Mouse (Mus musculus) intestine, postnatal 0 days (tissue): Measurements from ENCODE around the gene Lrrk1. TPM values are rescaled to one million over a fixed set of nuclear protein-coding genes. Genes with fewer than 3 reads are reported as not detected.

ENCODE experiments used
- ATAC-seq: fragments of 200-750 bp; cut with Nextera tagmentation; 2 replicates; pipeline ENCODE4 v1.8.0; 2017; ENCODE audit warnings: mild to moderate bottlenecking, moderate TSS enrichment, moderate library complexity
- H3K27ac ChIP-seq: fragments of 300-500 bp; sonication (generic); 2 replicates; pipeline ENCODE4 v1.5.1; 2014; ENCODE audit warnings: mild to moderate bottlenecking, low read depth, low read length, moderate library complexity
- H3K27me3 ChIP-seq: fragments of 300-500 bp; sonication (generic); replicated peaks from 2 replicates; pipeline ENCODE4 v1.6.1; 2014; ENCODE audit warnings: low read length, mixed read lengths; ENCODE audit not compliant: control insufficient read depth, insufficient read depth
- H3K36me3 ChIP-seq: fragments of 300-500 bp; sonication (generic); 2 replicates; pipeline ENCODE4 v1.6.1; 2014; ENCODE audit warnings: mild to moderate bottlenecking, moderate library complexity; ENCODE audit not compliant: control insufficient read depth, insufficient read depth
- H3K4me1 ChIP-seq: fragments of 300-500 bp; sonication (generic); replicated peaks from 2 replicates; pipeline ENCODE4 v1.6.1; 2014; ENCODE audit warnings: antibody characterized with exemption, low read length, mixed read lengths; ENCODE audit not compliant: control insufficient read depth, insufficient read depth
- H3K4me2 ChIP-seq: fragments of 300-500 bp; sonication (generic); replicated peaks from 2 replicates; pipeline ENCODE4 v1.6.1; 2014; ENCODE audit warnings: low read depth, mild to moderate bottlenecking, moderate library complexity
- H3K4me3 ChIP-seq: fragments of 300-500 bp; sonication (generic); 2 replicates; pipeline ENCODE4 v1.5.1; 2014; ENCODE audit warnings: low read depth, low read length
- H3K9ac ChIP-seq: fragments of 300-500 bp; sonication (generic); 2 replicates; pipeline ENCODE4 v1.6.1; 2014; ENCODE audit warnings: mild to moderate bottlenecking, low read depth, low read length
- H3K9me3 ChIP-seq: fragments of 300-500 bp; sonication (generic); 2 replicates; pipeline ENCODE4 v1.6.1; 2016; ENCODE audit warnings: mixed run types; ENCODE audit not compliant: control insufficient read depth
- CTCF ChIP-seq: sonication (generic); IDR thresholded peaks from 2 replicates; pipeline ENCODE4 v1.5.1; 2016; ENCODE audit warnings: low read depth, mild to moderate bottlenecking, control low read depth, antibody characterized with exemption, moderate library complexity
- WGBS: fragments of 180-500 bp; shearing (Covaris S2); extraction: QIAGEN DNeasy Blood & Tissue Kit; methylation state at CpG from one replicate; pipeline ENCODE4 v1.1.7; 2014; 5-methylcytosine and 5-hydroxymethylcytosine counted together
- polyA plus RNA-seq: library from polyadenylated mRNA; unstranded; fragments of >200 nt; fragmentation: Nextera tagmentation; extraction: Ambion mirVana; gene quantifications from 2 replicates; pipeline ENCODE4 v1.2.1, GENCODE M21; 2015

The Lrrk1 gene
- polyA plus RNA-seq, 1 experiment from 2014 or later: 6.1 TPM

- Histone ChIP-seq H3K4me1 (no peaks in the 10 kb centered on the region), H3K9me3 (no peaks in the 10 kb centered on the region), H3K27me3 (no peaks in the 10 kb centered on the region), H3K9ac (no peak overlapping the region), H3K4me3 (no peak overlapping the region), H3K36me3 (no peaks in the 10 kb centered on the region), H3K27ac (no peak overlapping the region), H3K4me2 (no peak overlapping the region)
- no peak for TF ChIP-seq CTCF
- ATAC-seq: no peak
- 88% methylated on average over 5 of the region's 5 CpGs for WGBS
Observed at GRCm38 (mm10) chr7:66185370-66185769, 202.8 kb downstream of the Lrrk1 start.

GRCm38 (mm10) chr7:66184026-66184425 lies 204.1 kb downstream of the Lrrk1 start:
- H3K9ac ChIP-seq: no peak overlapping the region
- no peak overlapping the region for H3K4me2 ChIP-seq
- H3K27me3 ChIP-seq: no peaks in the 10 kb centered on the region
- no peaks in the 10 kb centered on the region for H3K4me1 ChIP-seq
- ATAC-seq: no peak
- H3K4me3 ChIP-seq: no peak overlapping the region
- no peak overlapping the region for H3K27ac ChIP-seq
- no peak for TF ChIP-seq CTCF
- no peaks in the 10 kb centered on the region for H3K9me3 ChIP-seq
- H3K36me3 ChIP-seq: no peaks in the 10 kb centered on the region
- 79% methylated on average over 4 of the region's 4 CpGs for WGBS

DNA sequence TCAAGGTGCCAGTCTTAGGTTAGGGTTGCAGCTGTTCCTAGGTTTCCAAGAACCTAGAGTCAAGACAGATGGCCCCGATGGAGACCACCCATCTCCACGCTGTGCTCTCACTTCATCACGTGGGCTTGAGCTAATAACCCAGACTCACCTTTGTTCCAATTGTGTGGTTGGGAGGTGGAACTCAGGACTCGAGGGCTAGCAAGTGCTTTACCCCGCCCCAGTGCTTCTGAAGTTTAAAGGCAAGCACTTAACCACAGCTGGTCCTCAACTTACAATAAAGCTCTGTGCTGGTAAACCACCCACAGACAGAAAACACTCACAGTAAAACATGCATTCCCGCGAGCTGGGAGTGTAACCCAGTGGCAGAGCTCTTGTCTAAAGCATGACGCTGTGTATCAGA lies 204.7 kb downstream of the Lrrk1 start:
- Histone ChIP-seq H3K9me3 (no peaks in the 10 kb centered on the region), H3K27ac (no peak overlapping the region), H3K36me3 (no peaks in the 10 kb centered on the region), H3K4me1 (no peaks in the 10 kb centered on the region), H3K9ac (no peak overlapping the region), H3K27me3 (no peaks in the 10 kb centered on the region), H3K4me2 (no peak overlapping the region), H3K4me3 (no peak overlapping the region)
- no peak for ATAC-seq
- no peak for TF ChIP-seq CTCF
- WGBS: 61% methylated on average over 8 of the region's 8 CpGs

DNA sequence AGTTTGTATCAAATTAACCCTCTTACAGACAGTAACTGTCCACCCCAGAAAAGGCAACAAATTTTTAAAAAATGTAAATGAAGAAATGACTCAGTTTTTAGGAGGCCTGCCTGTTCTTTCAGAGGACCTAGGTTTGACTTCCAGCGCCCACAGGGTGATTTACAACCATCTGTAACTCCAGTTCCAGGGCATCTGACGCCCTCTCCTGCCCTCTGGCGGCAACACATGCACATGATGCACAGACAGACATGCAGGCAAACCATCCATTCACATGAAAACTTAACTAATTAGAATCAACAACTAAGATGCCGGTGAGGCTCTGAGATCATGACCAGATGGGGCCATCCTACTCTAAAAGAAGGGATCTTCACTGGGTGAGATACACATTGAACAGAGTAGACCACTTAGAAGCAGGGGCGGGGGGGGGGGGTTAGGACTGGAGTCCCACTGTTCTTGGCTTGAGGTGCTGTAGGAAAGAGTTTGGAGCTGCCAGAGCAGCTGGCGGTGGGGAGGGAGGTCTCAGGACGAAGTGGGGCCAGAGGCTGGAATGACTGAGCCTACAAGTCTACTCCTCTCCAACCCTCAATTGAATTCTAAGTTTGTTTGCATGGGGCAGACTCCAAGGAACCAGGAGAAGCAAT lies 206.0 kb downstream of the Lrrk1 start:
- Histone ChIP-seq H3K36me3 (no peaks in the 10 kb centered on the region), H3K27me3 (no peaks in the 10 kb centered on the region), H3K9ac (no peak overlapping the region), H3K27ac (no peak overlapping the region), H3K4me1 (no peaks in the 10 kb centered on the region), H3K4me3 (no peak overlapping the region), H3K4me2 (no peak overlapping the region), H3K9me3 (no peaks in the 10 kb centered on the region)
- no peak for ATAC-seq
- TF ChIP-seq CTCF: peak; percentile 30; the same call in 1 of the 2 replicates
- 84% methylated on average over 7 of the region's 7 CpGs for WGBS

DNA sequence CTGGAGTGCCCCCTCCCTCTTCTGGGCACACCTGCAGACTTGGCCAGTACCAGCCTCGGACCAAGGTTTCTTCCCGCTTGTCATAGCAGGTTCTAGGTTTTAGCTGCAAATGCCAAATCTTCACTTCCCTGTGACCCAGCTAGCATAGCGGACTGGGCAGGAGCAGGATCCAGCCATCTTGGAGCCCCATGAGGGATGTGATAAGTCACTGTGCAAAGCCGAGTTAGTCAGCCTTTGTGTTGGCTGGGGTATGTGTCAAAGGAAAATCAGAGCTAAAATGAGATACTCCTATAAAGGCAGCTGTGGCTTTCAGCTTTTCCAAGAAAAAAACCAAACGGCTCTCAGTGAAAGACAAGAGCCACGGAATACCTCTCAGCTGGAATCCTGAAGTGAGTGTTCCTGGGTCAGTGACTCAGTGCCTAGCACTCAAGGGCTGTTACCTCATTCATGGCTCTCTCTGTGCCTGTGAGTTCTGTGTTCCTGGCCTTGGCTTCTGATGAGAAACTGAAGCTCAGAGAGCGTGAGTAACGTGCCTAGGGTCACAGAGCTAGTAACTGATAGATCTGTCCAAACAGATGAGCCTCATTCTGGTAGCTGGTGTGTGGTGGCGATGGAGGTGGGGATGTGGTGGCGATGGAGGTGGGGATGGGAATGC lies 207.3 kb downstream of the Lrrk1 start:
- no peak for TF ChIP-seq CTCF
- Histone ChIP-seq H3K9ac (no peak overlapping the region), H3K36me3 (no peaks in the 10 kb centered on the region), H3K27me3 (no peaks in the 10 kb centered on the region), H3K4me3 (no peak overlapping the region), H3K9me3 (no peaks in the 10 kb centered on the region), H3K4me2 (no peak overlapping the region), H3K27ac (no peak overlapping the region), H3K4me1 (no peaks in the 10 kb centered on the region)
- WGBS: 89% methylated on average over 10 of the region's 10 CpGs
- no peak for ATAC-seq

- WGBS: 79% methylated on average over 3 of the region's 3 CpGs
- Histone ChIP-seq H3K9me3 (no peaks in the 10 kb centered on the region), H3K4me3 (no peak overlapping the region), H3K27me3 (no peaks in the 10 kb centered on the region), H3K9ac (no peak overlapping the region), H3K4me2 (no peak overlapping the region), H3K4me1 (no peaks in the 10 kb centered on the region), H3K27ac (no peak overlapping the region), H3K36me3 (no peaks in the 10 kb centered on the region)
- no peak for ATAC-seq
- no peak for TF ChIP-seq CTCF
Observed at GRCm38 (mm10) chr7:66180260-66180659, 207.9 kb downstream of the Lrrk1 start.
